Mouse (Mus musculus) monocyte, adult 5-6 weeks (primary cell): ENCODE measurements around the gene Phf19. TPM values are rescaled to one million over a fixed set of nuclear protein-coding genes. Genes with fewer than 3 reads are reported as not detected.

Experiments
- ATAC-seq: fragments of 153-309, 156-312 bp; replicated peaks from 2 replicates; pipeline ENCODE4 v1.8.0; 2017; ENCODE audit warnings: mild to moderate bottlenecking; ENCODE audit not compliant: low TSS enrichment, insufficient number of reproducible peaks, severe bottlenecking, poor library complexity, low FRiP score
- total RNA-seq: library from RNA; stranded (forward); fragments of 200-1000, 200-491, 200-594 nt; gene quantifications from 3 replicates; pipeline ENCODE4 v1.2.3, GENCODE M21; 2017

The Phf19 gene
- 1.1 to 5.3 TPM (median 1.4 TPM) in 3 replicates for total RNA-seq

GRCm38 (mm10) chr2:34913218-34914068 is at the start of gene Phf19:
Phf19 (minus strand) TSS chr2:34914026.
- peak; percentile 22; the same call in 1 of the 2 replicates for ATAC-seq

DNA sequence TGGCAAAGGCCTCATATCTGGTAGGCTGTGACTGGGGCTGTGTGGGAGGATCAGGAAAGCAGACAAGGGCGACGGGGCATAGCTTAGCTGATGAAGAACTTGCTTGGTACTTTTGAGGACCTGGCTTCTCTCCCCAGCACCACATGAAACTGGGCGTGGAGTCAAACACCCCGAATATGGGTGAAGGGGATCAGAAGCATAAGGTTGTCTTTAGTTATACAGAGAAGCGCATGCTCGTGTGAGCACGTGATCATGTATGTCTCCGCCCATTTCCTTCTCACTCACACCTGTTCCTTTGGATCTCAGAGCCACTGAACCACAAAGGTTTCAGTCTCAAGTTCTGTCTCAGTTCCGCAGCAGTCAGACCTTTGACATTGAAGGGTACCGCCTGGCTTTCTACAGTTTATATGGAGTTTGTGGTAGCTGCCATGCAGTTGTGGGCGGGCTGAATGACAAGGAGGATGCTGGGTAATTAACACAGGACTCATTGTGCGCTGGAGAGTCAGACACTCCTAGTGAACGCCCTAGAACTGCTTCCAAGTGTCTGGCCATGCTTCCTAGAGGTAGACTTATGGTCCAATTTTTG is 49.6 kb upstream of the Phf19 start:
- ATAC-seq, result peak; percentile 51

DNA sequence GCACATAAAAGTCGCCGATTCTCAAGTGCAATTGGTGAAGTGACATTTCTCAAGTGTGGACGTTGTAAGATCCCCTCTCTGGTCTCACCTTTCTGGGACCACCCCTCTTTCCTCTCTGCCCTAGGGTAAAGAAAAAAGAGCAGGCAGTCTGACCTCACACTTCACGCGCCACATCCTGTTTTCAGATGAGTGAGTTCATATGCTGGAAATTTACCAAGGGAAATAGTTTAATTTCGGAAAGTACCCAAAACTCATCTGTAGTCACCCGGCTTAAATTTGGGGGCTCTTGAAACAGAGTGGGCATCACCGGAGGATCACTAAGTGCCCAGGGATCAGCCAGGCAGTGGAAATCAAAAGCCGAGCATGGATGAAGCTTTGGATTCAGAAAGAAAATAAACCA is 49.1 kb upstream of the Phf19 start:
- ATAC-seq, result 0 out of 2 replicates have a peak, but pooled peaks have one; percentile 5

GRCm38 (mm10) chr2:34962211-34962610 is 48.4 kb upstream of the Phf19 start:
- ATAC-seq, result no peak

DNA sequence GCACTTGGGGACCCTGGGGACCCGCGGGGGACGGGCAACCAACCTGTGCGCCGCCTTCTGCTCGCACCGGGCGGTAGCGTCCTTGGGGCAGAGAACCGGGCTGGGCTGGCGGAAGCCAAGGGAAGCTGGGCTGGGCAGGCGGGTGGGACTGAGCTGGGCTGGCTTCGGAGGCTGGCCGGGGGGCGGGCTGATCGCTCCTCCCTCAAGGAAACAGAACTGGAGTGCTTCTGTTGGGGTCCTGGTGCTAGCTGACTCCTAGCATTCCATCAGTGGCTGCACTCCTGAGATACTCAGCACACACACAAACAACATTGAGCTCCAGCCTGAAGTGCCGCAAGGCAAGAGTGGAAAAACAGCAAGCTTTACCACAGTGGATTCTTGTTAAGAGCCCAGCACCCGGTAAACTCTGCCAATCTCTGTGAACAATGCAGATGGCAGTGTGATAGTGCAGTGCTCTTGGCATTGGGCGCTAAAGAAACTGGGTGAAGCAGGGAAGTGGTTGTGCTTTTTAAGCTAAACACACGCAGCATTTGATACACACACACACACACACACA is 47.7 kb upstream of the Phf19 start, which contains the start of gene Traf1:
Traf1 (minus strand) TSS at position 292 of the 556 bp plus-strand sequence.
- ATAC-seq, result no peak

GRCm38 (mm10) chr2:34960966-34961365 is 47.1 kb upstream of the Phf19 start:
- ATAC-seq, result no peak

DNA sequence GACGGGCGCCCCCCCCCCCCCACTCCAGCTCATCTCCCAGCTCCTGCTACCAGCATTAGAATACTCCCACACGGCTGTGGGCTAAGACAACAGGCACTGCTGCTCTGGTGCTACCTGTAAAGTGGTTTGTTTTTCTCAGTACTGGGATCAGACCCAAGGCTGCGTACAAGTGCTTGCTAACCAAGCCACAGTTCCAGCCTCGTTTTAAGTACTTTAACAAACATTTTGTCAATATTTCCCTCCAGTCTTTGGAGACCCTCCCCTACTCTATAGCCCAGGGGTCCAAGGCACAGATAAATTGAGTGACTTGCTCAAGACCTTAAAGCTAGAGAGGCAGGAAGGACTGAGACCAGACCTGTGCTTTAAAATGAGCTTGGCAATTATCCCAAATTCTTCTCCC is 46.6 kb upstream of the Phf19 start:
- ATAC-seq, result no peak

- peak; percentile 22 for ATAC-seq
Observed at GRCm38 (mm10) chr2:34958582-34958981, 44.8 kb upstream of the Phf19 start.

DNA sequence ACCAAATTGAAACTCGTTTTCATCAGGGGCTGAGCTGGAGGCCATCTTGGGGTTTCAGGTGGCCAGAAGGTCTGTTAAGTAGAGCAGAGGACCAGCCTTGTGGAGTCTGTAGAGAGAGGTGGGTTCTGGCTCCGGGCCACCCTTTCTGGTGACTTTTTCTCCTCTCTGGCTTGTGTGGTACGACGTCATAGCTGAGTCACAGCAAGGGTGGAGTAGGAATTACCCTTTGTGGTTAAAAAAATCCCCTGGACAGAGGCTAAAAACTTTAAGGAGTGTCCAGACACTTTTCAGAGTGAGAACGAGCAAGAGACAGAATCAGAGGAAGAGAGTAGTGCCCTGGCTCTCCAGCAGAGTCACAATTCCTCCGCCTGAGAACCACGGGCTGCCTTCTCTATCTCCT is 44.2 kb upstream of the Phf19 start:
- ATAC-seq, result peak; percentile 63

GRCm38 (mm10) chr2:34957405-34957804 is 43.6 kb upstream of the Phf19 start:
- no peak for ATAC-seq

DNA sequence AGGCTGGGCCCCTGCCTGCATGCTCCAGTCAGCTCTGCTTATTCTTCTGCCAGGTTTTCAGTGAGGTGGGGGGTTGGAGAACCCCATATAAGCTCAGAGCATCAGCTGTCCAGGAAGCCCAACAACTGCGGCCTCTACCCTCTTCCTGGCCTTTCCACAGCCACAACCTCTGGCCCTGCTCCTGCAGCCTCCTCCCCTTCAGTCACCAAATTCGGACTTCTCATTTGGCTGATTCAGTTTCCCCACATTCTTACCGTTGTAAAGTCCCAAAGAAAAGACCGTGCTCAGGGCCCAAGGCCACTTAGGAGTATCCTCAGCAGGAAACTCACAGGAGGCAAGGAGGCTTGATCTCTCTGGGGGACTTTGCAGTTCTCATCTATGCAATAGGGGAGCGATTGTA is 43.1 kb upstream of the Phf19 start:
- no peak for ATAC-seq

DNA sequence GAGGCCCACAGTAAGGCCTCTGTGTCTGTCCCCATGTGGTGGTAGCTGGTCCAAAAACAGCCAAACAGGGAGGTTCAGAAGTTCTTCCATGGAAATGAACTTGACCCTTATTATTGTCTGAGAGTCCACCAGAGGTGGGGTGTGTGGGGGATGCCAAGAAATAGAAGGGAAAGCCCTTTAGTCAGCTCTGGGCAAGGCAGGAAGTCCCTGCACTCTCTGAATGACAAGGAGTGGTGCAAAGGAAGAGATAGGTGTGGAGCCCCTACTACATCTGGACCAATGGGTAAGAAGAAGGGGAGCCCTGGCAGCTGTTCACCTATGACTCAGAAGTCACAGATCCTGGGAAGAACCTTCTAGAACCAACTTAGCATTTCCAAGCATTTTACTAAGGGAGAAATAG is 40.5 kb upstream of the Phf19 start:
- no peak for ATAC-seq

- no peak for ATAC-seq
Observed at GRCm38 (mm10) chr2:34953547-34954116, 39.8 kb upstream of the Phf19 start.

DNA sequence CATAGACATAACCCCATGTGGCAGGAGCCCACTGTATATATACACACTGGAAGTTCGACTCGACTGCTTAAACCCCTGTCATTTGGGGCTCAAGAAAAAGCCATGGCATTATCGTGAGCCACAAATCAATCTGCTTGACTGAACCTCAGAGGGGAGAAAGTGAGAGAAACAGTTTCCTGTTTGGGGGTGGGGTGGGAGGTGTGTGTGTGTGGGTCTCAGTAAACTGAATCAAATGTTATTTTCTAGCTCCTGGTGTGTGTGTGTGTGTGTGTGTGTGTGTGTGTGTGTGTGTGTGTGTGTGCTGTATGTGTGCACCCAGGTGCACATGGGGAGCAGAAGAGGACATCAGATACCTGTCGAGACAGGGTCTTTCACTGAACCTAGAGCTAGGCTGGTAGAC is 39.2 kb upstream of the Phf19 start:
- ATAC-seq, result no peak

GRCm38 (mm10) chr2:34951469-34951868 is 37.6 kb upstream of the Phf19 start:
- no peak for ATAC-seq

- ATAC-seq, result no peak
Observed at GRCm38 (mm10) chr2:34948622-34949021, 34.8 kb upstream of the Phf19 start.

GRCm38 (mm10) chr2:34946046-34946445 is 32.2 kb upstream of the Phf19 start:
- ATAC-seq, result no peak

DNA sequence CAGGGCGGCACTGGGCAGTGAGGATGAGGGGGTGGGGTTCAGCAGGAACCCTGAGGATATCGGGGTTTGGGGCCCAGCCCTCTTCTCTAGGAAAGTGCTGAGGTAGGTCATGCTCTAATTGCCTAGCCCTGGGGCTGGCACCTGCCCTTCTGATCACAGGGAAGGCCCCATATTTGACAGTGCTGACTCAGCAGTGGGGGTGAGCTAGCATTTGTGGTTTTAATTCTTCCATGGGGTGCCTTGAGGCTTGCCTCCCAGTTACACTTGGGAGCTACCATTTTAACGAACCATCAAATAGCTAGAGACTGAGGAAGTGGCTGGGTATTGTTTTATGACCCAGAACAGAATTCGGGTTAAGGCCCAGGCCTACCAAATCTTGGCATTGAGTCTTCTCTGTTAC is 31.8 kb upstream of the Phf19 start:
- no peak for ATAC-seq

GRCm38 (mm10) chr2:34944761-34945160 is 30.9 kb upstream of the Phf19 start:
- peak; percentile 50; the same call in 1 of the 2 replicates for ATAC-seq
